Mouse (Mus musculus) right cerebral cortex, adult 18-20 months (tissue): ENCODE data around the gene Nprl3.

Experiments
- DNase-seq: peaks from one replicate; pipeline ENCODE4 v3.0.0; 2022; ENCODE audit warnings: mixed read lengths

Nprl3 gene

GRCm38 (mm10) chr11:32244064-32244463 lies 23.4 kb downstream of the Nprl3 start:
- DNase-seq = no peak

- DNase-seq = no peak
Measured at GRCm38 (mm10) chr11:32243205-32243955, 24.1 kb downstream of the Nprl3 start.

- DNase-seq = no peak
Measured at GRCm38 (mm10) chr11:32242209-32242608, 25.3 kb downstream of the Nprl3 start.

GRCm38 (mm10) chr11:32241391-32241790 lies 26.1 kb downstream of the Nprl3 start:
- no peak for DNase-seq

- DNase-seq = peak; percentile 75
Measured at GRCm38 (mm10) chr11:32238093-32238860, 29.2 kb downstream of the Nprl3 start.

- DNase-seq = no peak
Measured at GRCm38 (mm10) chr11:32237411-32237795, 30.1 kb downstream of the Nprl3 start.

- no peak for DNase-seq
Measured at GRCm38 (mm10) chr11:32236712-32237410, 30.6 kb downstream of the Nprl3 start.

GRCm38 (mm10) chr11:32236132-32236531 lies 31.4 kb downstream of the Nprl3 start:
- DNase-seq = no peak

- peak; percentile 83 for DNase-seq
Measured at GRCm38 (mm10) chr11:32235646-32236045, 31.9 kb downstream of the Nprl3 start.

GRCm38 (mm10) chr11:32234816-32235485 lies 32.6 kb downstream of the Nprl3 start:
- DNase-seq = no peak

GRCm38 (mm10) chr11:32233895-32234294 lies 33.6 kb downstream of the Nprl3 start:
- DNase-seq = no peak

GRCm38 (mm10) chr11:32232848-32233247 lies 34.7 kb downstream of the Nprl3 start:
- no peak for DNase-seq

- DNase-seq = no peak
Measured at GRCm38 (mm10) chr11:32231125-32231524, 36.4 kb downstream of the Nprl3 start.

GRCm38 (mm10) chr11:32230220-32230619 lies 37.3 kb downstream of the Nprl3 start:
- DNase-seq = no peak

GRCm38 (mm10) chr11:32228292-32228845 lies 39.1 kb downstream of the Nprl3 start:
- DNase-seq = no peak

- no peak for DNase-seq
Measured at GRCm38 (mm10) chr11:32227555-32227954, 40.0 kb downstream of the Nprl3 start.

- no peak for DNase-seq
Measured at GRCm38 (mm10) chr11:32227041-32227440, 40.5 kb downstream of the Nprl3 start.

- DNase-seq = peak; percentile 93
Measured at GRCm38 (mm10) chr11:32226124-32226871, 41.2 kb downstream of the Nprl3 start, which contains the start of gene Mpg. Gene Mpg (plus strand): TSS chr11:32226505.

- DNase-seq = no peak
Measured at GRCm38 (mm10) chr11:32225222-32226104, 42.0 kb downstream of the Nprl3 start.

- DNase-seq = no peak
Measured at GRCm38 (mm10) chr11:32224468-32225139, 42.9 kb downstream of the Nprl3 start.
